Mouse (Mus musculus) neural tube, embryonic 14.5 days (tissue): Measurements from ENCODE around the gene Pibf1. TPM values are rescaled to one million over a fixed set of nuclear protein-coding genes. Genes with fewer than 3 reads are reported as not detected.

Experiments used
- ATAC-seq: fragments of 200-750 bp; cut with Nextera tagmentation; 2 replicates; pipeline ENCODE4 v1.8.0; 2017; ENCODE audit warnings: low read depth, mild to moderate bottlenecking, moderate TSS enrichment, moderate library complexity
- H3K27ac ChIP-seq: fragments of 300-500 bp; sonication (generic); 2 replicates; pipeline ENCODE4 v1.5.1; 2014; ENCODE audit warnings: low read depth, mild to moderate bottlenecking, control low read depth, low read length, moderate library complexity, mixed read lengths
- H3K27me3 ChIP-seq: fragments of 300-500 bp; sonication (generic); 2 replicates; pipeline ENCODE4 v1.6.1; 2014; ENCODE audit warnings: low read length; ENCODE audit not compliant: control insufficient read depth, insufficient read depth
- H3K36me3 ChIP-seq: fragments of 300-500 bp; sonication (generic); 2 replicates; pipeline ENCODE4 v1.6.1; 2014; ENCODE audit warnings: low read length, mixed read lengths; ENCODE audit not compliant: control insufficient read depth, insufficient read depth
- H3K4me1 ChIP-seq: fragments of 300-500 bp; sonication (generic); 2 replicates; pipeline ENCODE4 v1.6.1; 2014; ENCODE audit warnings: low read length; ENCODE audit not compliant: control insufficient read depth, insufficient read depth
- H3K4me2 ChIP-seq: fragments of 300-500 bp; sonication (generic); 2 replicates; pipeline ENCODE4 v1.6.1; 2014; ENCODE audit warnings: mild to moderate bottlenecking, low read depth, low read length, control low read depth
- H3K4me3 ChIP-seq: fragments of 300-500 bp; sonication (generic); 2 replicates; pipeline ENCODE4 v1.5.1; 2014; ENCODE audit warnings: low read depth, low read length, control low read depth, mixed read lengths
- H3K9ac ChIP-seq: fragments of 300-500 bp; sonication (generic); replicated peaks from 2 replicates; pipeline ENCODE4 v1.6.1; 2014; ENCODE audit warnings: low read depth, mild to moderate bottlenecking, control low read depth, low read length, mixed read lengths
- H3K9me3 ChIP-seq: fragments of 300-500 bp; sonication (generic); 2 replicates; pipeline ENCODE4 v1.6.1; 2016; ENCODE audit warnings: low read length; ENCODE audit not compliant: control insufficient read depth
- WGBS: fragments of 180-500 bp; shearing (Covaris S2); extraction: QIAGEN DNeasy Blood & Tissue Kit; methylation state at CpG from one replicate; pipeline ENCODE4 v1.1.7; 2014; 5-methylcytosine and 5-hydroxymethylcytosine counted together
- polyA plus RNA-seq: library from polyadenylated mRNA; unstranded; fragments of >200 nt; fragmentation: Nextera tagmentation; extraction: Ambion mirVana; gene quantifications from 2 replicates; pipeline ENCODE4 v1.2.1, GENCODE M21; 2014

Gene Pibf1
- 19.3 and 22.1 TPM in 2 replicates for polyA plus RNA-seq

GRCm38 (mm10) chr14:99099267-99099966 is at the start of gene Pibf1, which contains the start of gene Dis3:
Gene Pibf1 (plus strand): TSS chr14:99099424.
Gene Dis3 (minus strand): TSS chr14:99099770.
- Histone ChIP-seq H3K27ac (peak within 1 kb of the TSS; percentile 83), H3K4me2 (peak within 1 kb of the TSS; percentile 66), H3K9ac (peak within 1 kb of the TSS; percentile 92), H3K36me3 (peaks cover 22% of the 10 kb centered on the region), H3K4me1 (peaks cover 12% of the 10 kb centered on the region; the same call in 1 of the 2 replicates), H3K4me3 (peak within 1 kb of the TSS; percentile 97), H3K27me3 (no peaks in the 10 kb centered on the region), H3K9me3 (no peaks in the 10 kb centered on the region)
- WGBS: under 1% methylated on average over 73 of the region's 73 CpGs
- peak; percentile 100 for ATAC-seq

- H3K4me2 ChIP-seq: no peak overlapping the region
- ATAC-seq: 0 out of 2 replicates have a peak, but pooled peaks have one; percentile 34
- no peaks in the 10 kb centered on the region for H3K27me3 ChIP-seq
- no peak overlapping the region for H3K9ac ChIP-seq
- 82% methylated on average over 7 of the region's 7 CpGs for WGBS
- no peak overlapping the region for H3K27ac ChIP-seq
- no peak overlapping the region for H3K4me3 ChIP-seq
- no peaks in the 10 kb centered on the region for H3K9me3 ChIP-seq
- H3K4me1 ChIP-seq: no peaks in the 10 kb centered on the region
- no peaks in the 10 kb centered on the region for H3K36me3 ChIP-seq
Observed at GRCm38 (mm10) chr14:99058959-99059586, 40.2 kb upstream of the Pibf1 start.

GRCm38 (mm10) chr14:99060616-99061015 is 38.6 kb upstream of the Pibf1 start:
- 93% methylated on average over 12 of the region's 12 CpGs for WGBS
- no peak overlapping the region for H3K27ac ChIP-seq

GRCm38 (mm10) chr14:99063091-99063490 is 36.1 kb upstream of the Pibf1 start:
- Histone ChIP-seq H3K9me3 (no peaks in the 10 kb centered on the region), H3K4me1 (no peaks in the 10 kb centered on the region), H3K9ac (no peak overlapping the region), H3K36me3 (no peaks in the 10 kb centered on the region), H3K27me3 (no peaks in the 10 kb centered on the region), H3K27ac (no peak overlapping the region), H3K4me2 (no peak overlapping the region), H3K4me3 (no peak overlapping the region)
- 96% methylated on average over 2 of the region's 2 CpGs for WGBS
- no peak for ATAC-seq

More at GRCm38 (mm10) chr14:99060616-99061015, 38.6 kb upstream of the Pibf1 start:
- Histone ChIP-seq H3K4me3 (no peak overlapping the region), H3K9ac (no peak overlapping the region), H3K27me3 (no peaks in the 10 kb centered on the region), H3K9me3 (no peaks in the 10 kb centered on the region), H3K4me2 (no peak overlapping the region), H3K4me1 (no peaks in the 10 kb centered on the region), H3K36me3 (no peaks in the 10 kb centered on the region)
- no peak for ATAC-seq

GRCm38 (mm10) chr14:99071146-99071545 is 28.1 kb upstream of the Pibf1 start:
- Histone ChIP-seq H3K4me3 (no peak overlapping the region), H3K27me3 (no peaks in the 10 kb centered on the region), H3K4me2 (no peak overlapping the region), H3K36me3 (no peaks in the 10 kb centered on the region), H3K9ac (no peak overlapping the region), H3K27ac (no peak overlapping the region), H3K4me1 (no peaks in the 10 kb centered on the region), H3K9me3 (no peaks in the 10 kb centered on the region)
- ATAC-seq: no peak
- 84% methylated on average over 4 of the region's 4 CpGs for WGBS

GRCm38 (mm10) chr14:99088947-99089346 is 10.3 kb upstream of the Pibf1 start:
- H3K4me2 ChIP-seq: no peak overlapping the region
- no peaks in the 10 kb centered on the region for H3K4me1 ChIP-seq
- no peaks in the 10 kb centered on the region for H3K9me3 ChIP-seq
- H3K9ac ChIP-seq: no peak overlapping the region
- H3K27ac ChIP-seq: no peak overlapping the region
- peaks cover 53% of the 10 kb centered on the region for H3K36me3 ChIP-seq
- no peak for ATAC-seq
- 94% methylated on average over 7 of the region's 7 CpGs for WGBS
- no peak overlapping the region for H3K4me3 ChIP-seq
- H3K27me3 ChIP-seq: no peaks in the 10 kb centered on the region

GRCm38 (mm10) chr14:99099967-99100587 is 853 bp downstream of the Pibf1 start:
- H3K9me3 ChIP-seq: no peaks in the 10 kb centered on the region
- no peaks in the 10 kb centered on the region for H3K27me3 ChIP-seq
- H3K9ac ChIP-seq: peak overlapping the region; percentile 68
- H3K36me3 ChIP-seq: peaks cover 22% of the 10 kb centered on the region
- no peak overlapping the region for H3K27ac ChIP-seq
- peak; percentile 2; the same call in 1 of the 2 replicates for ATAC-seq
- peak overlapping the region; percentile 97 for H3K4me3 ChIP-seq
- WGBS: 7% methylated on average over 20 of the region's 20 CpGs
- peaks cover 12% of the 10 kb centered on the region; the same call in 1 of the 2 replicates for H3K4me1 ChIP-seq
- peak overlapping the region; percentile 63 for H3K4me2 ChIP-seq

- Histone ChIP-seq H3K27me3 (no peaks in the 10 kb centered on the region), H3K4me2 (no peak overlapping the region), H3K4me3 (no peak overlapping the region), H3K4me1 (peaks cover 12% of the 10 kb centered on the region; the same call in 1 of the 2 replicates), H3K9me3 (no peaks in the 10 kb centered on the region), H3K27ac (no peak overlapping the region), H3K36me3 (peaks cover 5% of the 10 kb centered on the region), H3K9ac (no peak overlapping the region)
- no peak for ATAC-seq
- WGBS: 94% methylated on average over 4 of the region's 4 CpGs
Observed at GRCm38 (mm10) chr14:99103050-99103449, 3.8 kb downstream of the Pibf1 start.
